Mouse (Mus musculus) induced T-regulatory cell, adult 2 months (primary cell): Measurements from ENCODE around the gene Nav1.

Experiments
- DNase-seq: peaks from one replicate; pipeline ENCODE4 v3.0.0-alpha.2; 2012; ENCODE audit warnings: low read depth

Nav1 gene

DNA sequence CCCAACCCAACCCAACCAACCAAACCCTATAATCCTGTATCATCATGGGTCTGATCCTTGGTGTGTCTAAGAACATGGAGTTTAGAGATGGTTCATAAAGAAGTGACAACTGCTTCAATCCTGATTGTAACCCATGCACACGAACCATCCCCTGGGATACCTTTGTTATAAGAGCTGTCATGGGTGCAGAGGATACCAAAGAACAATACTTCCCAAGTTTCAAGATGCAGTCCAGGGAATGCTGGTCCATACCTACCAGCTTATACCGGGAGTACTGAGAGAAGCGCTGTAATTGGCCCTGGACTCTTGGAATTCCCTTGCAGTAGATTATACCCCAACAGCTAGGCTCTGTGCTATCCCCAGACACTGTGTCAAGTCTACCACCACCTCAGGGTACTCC, 165.2 kb downstream of the Nav1 start:
- no peak for DNase-seq

DNA sequence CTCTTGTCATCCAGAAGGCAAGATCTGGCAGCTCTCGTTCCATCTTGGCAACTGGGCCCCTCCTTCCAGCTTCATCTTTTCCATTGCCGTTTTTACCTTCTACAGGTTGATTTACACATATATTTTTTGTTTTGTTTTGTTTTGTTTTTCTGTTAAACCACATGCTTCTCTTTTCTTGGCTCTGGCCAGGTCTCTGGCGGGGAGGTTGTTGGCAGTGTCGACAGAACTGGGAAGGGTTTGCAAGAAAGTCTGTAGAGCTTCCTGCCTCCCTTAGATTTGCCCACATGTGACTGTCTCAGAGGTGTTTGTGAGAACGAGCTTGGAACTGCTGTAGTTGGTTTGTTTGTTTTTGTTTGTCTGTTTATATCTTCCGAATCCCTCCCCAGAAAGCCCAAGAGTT, 166.1 kb downstream of the Nav1 start:
- DNase-seq: no peak

DNA sequence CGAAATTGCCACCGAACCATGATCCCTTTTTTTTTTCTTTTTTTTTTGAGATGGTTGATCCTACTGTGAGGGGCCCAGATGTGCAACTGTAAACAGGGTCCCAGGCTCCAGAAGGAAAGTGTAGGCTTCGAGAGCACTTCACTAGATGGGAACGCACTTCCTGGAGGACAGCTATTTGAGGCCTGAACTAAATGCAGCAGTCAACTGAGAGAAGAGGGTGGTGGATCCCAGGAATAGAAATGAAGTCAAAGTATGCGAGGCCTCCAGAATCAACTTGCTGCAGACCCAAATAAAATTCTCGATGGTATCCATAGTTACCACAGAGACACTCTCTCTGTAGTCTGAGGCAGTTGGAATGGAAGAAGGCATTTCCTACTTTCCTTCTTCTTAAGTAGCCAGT, 168.3 kb downstream of the Nav1 start:
- no peak for DNase-seq

DNA sequence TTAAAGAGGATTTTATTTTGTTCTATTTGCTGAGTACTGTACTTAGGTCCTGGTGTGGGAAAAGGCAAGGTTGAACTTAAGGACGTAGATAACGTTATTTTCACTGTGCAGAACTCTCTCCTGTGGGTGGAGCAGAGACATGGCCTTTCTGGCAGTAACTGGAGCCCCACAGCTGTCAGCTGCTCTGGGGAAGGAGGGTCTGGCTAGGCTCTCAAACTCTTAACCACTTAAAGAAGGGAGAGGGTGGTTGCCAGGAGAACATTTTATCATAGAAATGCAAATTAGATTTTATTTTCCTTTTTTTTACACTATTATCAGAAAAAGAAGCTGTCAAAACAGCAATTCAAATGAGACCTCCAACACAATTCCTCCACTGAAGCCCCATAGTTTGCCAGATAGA, 171.3 kb downstream of the Nav1 start:
- DNase-seq: no peak

DNA sequence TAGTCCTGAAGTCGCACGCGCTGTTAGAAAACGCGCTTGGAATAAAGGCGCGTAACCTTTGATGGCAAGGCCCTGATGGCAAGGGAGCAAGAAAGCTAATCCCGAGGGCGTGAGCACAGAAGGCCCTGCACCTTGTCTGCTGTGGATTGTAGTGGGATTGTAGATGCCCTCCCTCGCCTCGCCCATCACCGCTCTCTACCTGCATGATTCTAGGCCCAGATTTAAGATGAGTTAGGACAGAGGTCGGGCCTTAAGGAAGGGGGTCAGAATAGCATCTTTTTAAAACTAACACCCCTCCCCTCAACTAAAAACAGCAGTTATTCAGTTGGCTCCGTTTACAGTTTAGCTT, 176.5 kb downstream of the Nav1 start:
- DNase-seq: no peak

DNA sequence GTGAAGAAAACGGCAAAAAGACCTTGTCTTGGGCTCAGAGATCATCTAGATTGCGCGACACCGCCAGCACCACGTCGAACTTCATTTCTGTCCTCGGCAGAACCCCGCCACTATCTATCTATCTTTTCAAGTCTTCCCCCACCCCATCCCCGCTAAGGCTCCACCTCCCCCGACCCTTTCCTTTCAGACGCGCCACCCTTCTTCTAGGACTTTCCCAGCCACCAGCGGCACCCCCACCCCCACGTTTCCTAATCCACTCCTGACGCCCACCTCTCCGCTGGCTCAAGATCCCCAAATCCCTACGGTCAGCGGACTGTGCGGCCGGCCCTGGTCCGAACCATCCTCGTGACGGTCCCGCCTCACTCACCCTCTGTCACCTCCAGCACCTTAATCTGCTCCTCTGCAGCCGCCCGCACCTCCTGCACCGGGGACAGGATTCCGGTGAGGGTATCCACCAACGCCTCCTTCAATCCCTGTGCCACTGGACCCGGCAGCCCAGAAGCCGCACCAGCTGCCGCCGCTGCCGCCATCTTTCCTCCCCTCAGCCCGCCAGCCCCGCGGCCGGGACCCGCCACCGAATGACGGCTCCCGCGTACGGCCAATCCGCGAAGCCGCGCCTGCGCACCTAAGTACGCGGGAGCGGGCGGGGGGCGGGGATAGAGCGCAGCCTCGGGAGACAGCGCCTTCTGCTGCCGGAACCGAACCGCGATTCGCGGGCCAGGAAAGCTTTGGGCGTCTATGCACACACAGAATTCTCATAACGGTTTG, 177.0 kb downstream of the Nav1 start, which contains the start of gene Ipo9:
Gene Ipo9 (minus strand): TSS at position 599 of the 768 bp plus-strand sequence.
- DNase-seq: peak; percentile 95

DNA sequence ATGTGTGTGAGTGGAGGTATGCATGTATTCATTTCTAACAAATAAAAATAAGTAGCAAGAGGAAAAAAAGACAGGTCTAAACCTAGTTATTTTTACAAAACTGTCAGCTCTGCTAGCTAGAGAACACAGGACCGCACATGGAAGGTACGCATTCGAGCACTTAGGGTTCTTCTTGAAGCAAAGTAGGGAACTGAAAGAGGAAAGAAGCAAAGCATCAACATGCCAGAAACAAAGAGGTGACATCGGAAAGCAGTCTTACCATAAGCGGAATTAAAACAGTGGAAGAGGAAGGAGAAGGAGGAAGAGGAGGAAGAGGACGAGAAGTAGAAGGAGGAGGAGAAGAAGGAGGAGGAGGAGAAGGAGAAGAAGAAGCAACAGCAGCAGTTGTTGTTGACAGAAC, 179.7 kb downstream of the Nav1 start:
- DNase-seq: no peak

DNA sequence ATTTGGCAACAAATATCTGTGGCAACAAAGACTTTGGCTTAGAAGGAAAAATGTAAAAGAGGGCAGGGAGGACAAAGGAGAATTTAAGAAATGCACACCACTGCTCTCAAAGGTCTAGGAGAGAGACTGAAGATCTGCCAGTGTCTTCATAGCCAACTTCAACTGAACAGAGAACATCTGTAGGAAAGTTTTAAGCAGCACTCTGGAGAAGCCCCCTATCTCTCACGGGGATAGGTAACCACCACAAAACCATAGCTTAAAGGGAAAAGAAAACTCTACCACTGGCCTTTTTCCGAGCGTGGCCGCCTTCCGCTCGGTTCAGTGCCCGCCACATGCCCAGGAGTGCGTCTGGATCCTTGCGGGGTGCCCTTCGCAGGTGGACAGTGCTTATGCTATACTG, 180.4 kb downstream of the Nav1 start:
- DNase-seq: no peak

DNA sequence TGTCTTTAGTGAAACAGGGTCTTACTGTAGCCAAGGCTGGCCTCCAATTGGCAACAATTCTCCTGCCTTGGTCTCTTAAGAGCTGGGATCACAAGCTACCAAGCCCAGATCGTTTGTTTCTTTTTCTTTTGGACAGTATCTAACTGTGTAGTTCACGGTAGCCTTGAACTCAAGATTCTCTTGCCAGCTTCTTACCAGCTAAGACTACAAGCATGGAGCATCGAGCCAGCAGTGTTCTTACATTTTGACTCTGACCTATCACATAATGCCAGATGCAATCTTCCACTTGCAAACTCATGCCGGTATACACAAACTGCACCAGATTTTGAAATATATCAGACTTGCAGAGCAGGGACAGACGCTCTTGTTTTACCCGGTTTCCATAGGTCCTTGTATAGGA, 184.3 kb downstream of the Nav1 start:
- no peak for DNase-seq

DNA sequence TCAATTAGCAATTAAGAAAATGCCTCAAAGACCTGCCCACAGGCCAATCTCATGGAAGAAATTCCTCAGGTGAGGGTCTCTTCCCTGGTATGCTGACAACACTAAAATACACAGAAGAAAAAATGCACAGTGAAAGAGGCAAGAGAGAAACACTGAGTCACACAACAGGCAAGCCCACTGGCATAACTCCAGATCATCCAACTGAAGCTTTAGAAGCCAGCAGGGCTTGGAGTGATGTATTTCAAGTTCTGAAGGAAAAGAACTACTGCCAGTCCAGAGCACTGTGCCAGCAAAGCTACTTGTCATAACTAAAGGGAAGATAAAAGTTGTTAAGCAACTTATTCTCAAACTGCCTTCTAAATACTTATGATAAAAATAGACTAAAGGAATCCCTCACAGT, 193.1 kb downstream of the Nav1 start:
- no peak for DNase-seq

DNA sequence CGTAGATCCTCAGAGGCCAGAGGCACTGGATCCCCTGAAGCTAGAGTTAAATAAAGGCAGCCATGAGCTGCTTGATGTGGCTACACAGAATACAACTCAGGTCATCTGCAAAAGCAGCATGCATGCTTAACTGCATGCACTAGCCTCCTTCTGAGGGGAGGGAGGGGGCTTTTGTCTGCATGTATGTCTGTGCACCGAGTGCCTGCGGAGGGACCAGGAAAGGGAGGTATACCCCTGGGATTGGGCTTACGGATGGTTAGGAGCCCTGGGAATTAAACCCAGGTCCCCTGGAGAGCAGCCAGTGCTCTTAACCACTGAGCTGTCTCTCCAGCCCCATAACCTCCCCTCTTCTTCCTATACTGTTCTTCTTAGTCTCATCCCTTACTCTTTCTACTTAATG, 195.0 kb downstream of the Nav1 start:
- DNase-seq: no peak

DNA sequence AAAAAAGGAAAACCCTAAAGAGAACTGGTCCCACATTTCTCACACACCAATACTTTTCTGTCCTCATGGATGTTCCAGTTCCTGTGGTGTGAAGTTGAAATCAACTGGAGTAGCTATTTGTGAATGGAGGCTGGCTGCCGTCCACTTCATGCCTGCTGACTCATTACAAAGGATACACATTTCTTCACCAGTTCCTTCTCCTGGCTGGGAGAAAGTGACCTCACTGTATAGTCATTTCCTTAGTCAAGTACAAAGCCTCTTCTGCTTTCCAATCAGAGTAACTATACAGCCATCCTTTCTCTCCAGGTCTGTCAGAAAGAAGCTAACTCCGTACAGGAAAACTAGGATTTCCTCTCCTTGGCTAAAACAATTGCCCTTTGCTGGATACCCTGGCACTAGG, 196.1 kb downstream of the Nav1 start:
- DNase-seq: no peak

DNA sequence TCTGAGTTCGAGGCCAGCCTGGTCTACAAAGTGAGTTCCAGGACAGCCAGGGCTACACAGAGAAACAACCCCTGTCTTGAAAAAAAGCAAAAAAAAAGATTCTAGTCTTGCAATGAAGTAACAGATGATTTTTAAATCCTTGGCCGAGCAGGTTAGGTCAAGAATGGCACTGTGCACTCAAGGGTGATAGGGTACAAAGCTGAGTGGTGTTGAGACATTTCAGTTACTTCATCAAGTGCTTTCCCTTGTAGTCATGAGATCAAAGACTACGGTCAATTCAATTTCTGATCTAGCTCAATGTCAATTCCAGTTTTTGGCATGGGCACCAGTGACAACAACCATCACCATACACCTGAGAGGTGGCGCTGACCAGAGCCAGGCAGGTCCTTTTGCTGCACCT, 198.1 kb downstream of the Nav1 start:
- DNase-seq: no peak

DNA sequence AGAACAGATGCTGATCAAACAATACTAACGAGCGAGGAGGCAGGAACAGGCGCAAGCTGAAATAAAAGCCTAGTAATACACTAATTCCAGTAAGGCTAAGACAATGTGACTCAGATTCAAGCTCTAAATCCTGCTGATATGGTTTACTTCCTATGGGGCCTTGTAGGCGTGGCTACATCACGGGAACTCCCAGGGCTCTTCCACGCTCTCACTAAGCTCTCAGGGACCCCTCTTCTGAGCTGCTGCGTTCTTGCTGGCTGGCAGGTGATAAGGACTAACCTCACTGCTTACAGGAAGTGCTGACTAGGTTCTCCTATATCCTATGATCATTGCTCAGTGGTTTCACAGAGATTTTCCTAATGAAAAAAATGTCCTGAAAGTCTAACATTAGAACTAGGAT, 201.7 kb downstream of the Nav1 start:
- no peak for DNase-seq

DNA sequence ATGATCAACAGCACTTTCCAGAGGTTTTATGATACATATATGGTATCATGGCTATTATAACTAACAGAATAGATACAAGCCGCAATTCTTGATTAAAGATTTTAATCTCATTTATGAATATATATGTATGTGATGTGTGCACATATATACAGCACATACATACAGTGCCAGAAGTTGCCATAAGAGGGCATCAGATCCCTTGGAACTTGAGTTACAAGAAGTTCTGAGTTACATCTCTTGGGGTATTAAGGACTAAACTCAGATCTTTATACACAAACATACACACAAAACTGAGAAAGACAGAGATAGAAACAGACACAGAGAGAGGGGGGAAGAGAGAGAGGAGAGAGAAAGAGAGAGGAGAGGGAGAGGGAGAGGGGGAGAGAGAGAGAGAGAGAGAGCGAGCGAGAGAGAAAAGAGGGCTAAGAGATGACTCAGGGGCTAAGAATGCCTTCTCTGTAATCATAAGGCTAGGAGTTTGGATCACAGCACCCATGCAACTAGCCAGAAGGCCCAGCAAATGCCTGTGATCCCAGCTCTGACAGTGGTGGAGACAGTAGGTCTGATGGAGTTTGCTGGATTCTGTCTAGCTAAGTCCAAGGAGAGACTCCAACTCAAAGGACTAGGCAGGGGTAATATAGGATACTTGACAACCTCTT, 205.5 kb downstream of the Nav1 start:
- no peak for DNase-seq

DNA sequence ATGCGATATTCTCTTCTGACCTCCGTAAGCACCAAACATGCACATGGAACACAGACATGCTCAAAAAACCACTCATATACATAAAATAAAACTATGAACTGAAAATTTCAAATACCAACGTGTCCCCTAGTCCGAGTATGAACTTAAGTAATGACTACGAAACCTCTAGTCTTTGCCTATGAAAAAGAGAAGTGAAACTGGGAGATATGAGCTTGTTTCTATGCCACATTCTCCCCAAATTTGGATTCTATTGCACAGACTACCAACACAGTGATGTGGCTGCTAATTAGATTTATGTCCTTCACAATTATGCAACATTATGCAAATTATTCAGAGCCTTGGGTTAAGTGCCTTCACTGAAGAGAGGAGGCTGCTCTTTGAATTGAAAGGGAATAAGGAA, 207.6 kb downstream of the Nav1 start:
- no peak for DNase-seq

DNA sequence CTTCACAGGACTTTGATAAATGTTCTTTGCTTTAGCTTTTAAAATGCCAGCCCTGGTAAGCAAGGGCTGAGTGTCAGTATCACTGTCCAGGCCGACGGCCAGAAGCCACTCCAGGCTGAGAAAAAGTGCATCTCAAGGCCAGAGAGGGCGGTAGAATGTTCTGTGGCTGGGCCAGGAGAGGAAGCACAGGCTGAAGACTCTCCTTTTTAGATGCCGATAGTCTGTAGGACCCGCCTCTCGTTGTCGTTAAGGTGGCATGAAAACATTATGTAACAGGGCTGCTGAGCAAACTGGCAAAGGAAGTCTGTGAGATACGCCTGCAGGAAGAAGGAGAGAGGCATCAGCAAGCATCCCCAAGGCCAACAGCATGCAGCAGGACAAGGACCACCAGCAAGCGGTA, 221.9 kb downstream of the Nav1 start:
- DNase-seq: no peak
